Mouse (Mus musculus) olfactory bulb, adult 2 months (tissue): Measurements from ENCODE around the gene Vps36.

Experiments
- CTCF ChIP-seq: fragments of 200-500 bp; IDR thresholded peaks from 2 replicates; pipeline ENCODE4 v1.5.1; 2012; ENCODE audit warnings: low read depth, mild to moderate bottlenecking, low read length, moderate library complexity; ENCODE audit not compliant: insufficient read depth
- POLR2A ChIP-seq: fragments of 200-500 bp; IDR thresholded peaks from 2 replicates; pipeline ENCODE4 v1.6.1; 2012; ENCODE audit warnings: mild to moderate bottlenecking, low read depth, low read length, moderate library complexity; ENCODE audit not compliant: insufficient read depth

- no peak for TF ChIP-seq POLR2A
- TF ChIP-seq CTCF, result no peak
These were observed 56.5 kb downstream of the Vps36 start for GRCm38 (mm10) chr8:22249080-22249479.
